Mouse (Mus musculus): ENCODE measurements around the gene Tpcn1. TPM values are rescaled to one million over a fixed set of nuclear protein-coding genes. Genes with fewer than 3 reads are reported as not detected.

Tpcn1 gene
- 11.5 TPM for polyA plus RNA-seq (2015; fragmentation: Illumina TruSeq; extraction: RNeasy Lipid Tissue Mini Kit (QIAGEN cat#74804); ENCODE audit: insufficient read depth, low replicate concordance)

GRCm38 (mm10) chr5:120588569-120589094 lies at the start of gene Tpcn1, which contains the start of gene Iqcd:
Tpcn1 (minus strand) TSS chr5:120588673.
Iqcd (plus strand) TSS chr5:120589016.

DNA sequence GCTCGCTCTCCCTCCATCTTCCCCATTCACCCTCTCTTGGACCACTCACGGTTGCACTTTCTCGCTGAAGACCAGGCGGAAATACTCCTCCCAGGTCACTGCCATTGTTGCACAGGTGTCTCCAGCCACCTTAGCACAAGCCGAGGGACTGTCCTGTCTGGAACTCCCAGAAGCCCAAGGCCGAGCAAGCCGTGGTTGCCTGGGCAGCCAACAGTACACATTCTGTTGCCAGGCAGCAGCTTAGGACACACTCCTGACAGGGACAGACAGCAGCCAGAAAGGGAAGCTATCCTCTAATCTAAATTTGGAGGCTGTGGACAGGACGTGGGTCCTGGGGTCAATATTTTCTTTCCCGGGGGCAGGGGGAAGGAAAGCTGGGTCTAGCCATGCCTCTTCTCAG lies 45.7 kb upstream of the Tpcn1 start, which contains the start of gene Cfap73:
Cfap73 (minus strand) TSS at position 105 of the 400 bp plus-strand sequence.

GRCm38 (mm10) chr5:120612442-120612821 lies 24.0 kb upstream of the Tpcn1 start, which contains the start of the genes Rita1 and Ddx54:
Rita1 (minus strand) TSS chr5:120612589.
Ddx54 (plus strand) TSS chr5:120612739.

GRCm38 (mm10) chr5:120510982-120511642 lies 77.4 kb downstream of the Tpcn1 start, which contains the start of gene Slc8b1:
Slc8b1 (plus strand) TSS chr5:120511168.

GRCm38 (mm10) chr5:120503144-120503795 lies 85.2 kb downstream of the Tpcn1 start, which contains the start of gene Plbd2:
Plbd2 (minus strand) TSS chr5:120503625.

Other genes starting within 250 kb of the Tpcn1 start
- gene Lhx5, start 157.0 kb downstream of the Tpcn1 start, polyA plus RNA-seq (2015; fragmentation: Illumina TruSeq; extraction: RNeasy Lipid Tissue Mini Kit (QIAGEN cat#74804); ENCODE audit: insufficient read depth, low replicate concordance), result not detected
- gene Sdsl, start 115.9 kb downstream of the Tpcn1 start, polyA plus RNA-seq (2015; fragmentation: Illumina TruSeq; extraction: RNeasy Lipid Tissue Mini Kit (QIAGEN cat#74804); ENCODE audit: insufficient read depth, low replicate concordance), result not detected
- gene Sds, start 112.1 kb downstream of the Tpcn1 start, polyA plus RNA-seq (2015; fragmentation: Illumina TruSeq; extraction: RNeasy Lipid Tissue Mini Kit (QIAGEN cat#74804); ENCODE audit: insufficient read depth, low replicate concordance), result not detected
- 10.3 TPM for gene Plbd2, start 85.0 kb downstream of the Tpcn1 start, polyA plus RNA-seq (2015; fragmentation: Illumina TruSeq; extraction: RNeasy Lipid Tissue Mini Kit (QIAGEN cat#74804); ENCODE audit: insufficient read depth, low replicate concordance)
- gene Slc8b1, start 77.5 kb downstream of the Tpcn1 start, polyA plus RNA-seq (2015; fragmentation: Illumina TruSeq; extraction: RNeasy Lipid Tissue Mini Kit (QIAGEN cat#74804); ENCODE audit: insufficient read depth, low replicate concordance), result 26.0 TPM
- 0.39 TPM for gene Iqcd, start 343 bp upstream of the Tpcn1 start, polyA plus RNA-seq (2015; fragmentation: Illumina TruSeq; extraction: RNeasy Lipid Tissue Mini Kit (QIAGEN cat#74804); ENCODE audit: insufficient read depth, low replicate concordance)
- 2.0 TPM for gene Rita1, start 23.9 kb upstream of the Tpcn1 start, polyA plus RNA-seq (2015; fragmentation: Illumina TruSeq; extraction: RNeasy Lipid Tissue Mini Kit (QIAGEN cat#74804); ENCODE audit: insufficient read depth, low replicate concordance)
- gene Ddx54, start 24.1 kb upstream of the Tpcn1 start, polyA plus RNA-seq (2015; fragmentation: Illumina TruSeq; extraction: RNeasy Lipid Tissue Mini Kit (QIAGEN cat#74804); ENCODE audit: insufficient read depth, low replicate concordance), result 15.6 TPM
- gene Cfap73, start 45.6 kb upstream of the Tpcn1 start, polyA plus RNA-seq (2015; fragmentation: Illumina TruSeq; extraction: RNeasy Lipid Tissue Mini Kit (QIAGEN cat#74804); ENCODE audit: insufficient read depth, low replicate concordance), result not detected
- gene Rasal1, start 60.1 kb upstream of the Tpcn1 start, polyA plus RNA-seq (2015; fragmentation: Illumina TruSeq; extraction: RNeasy Lipid Tissue Mini Kit (QIAGEN cat#74804); ENCODE audit: insufficient read depth, low replicate concordance), result 3.3 TPM
- gene Dtx1, start 123.3 kb upstream of the Tpcn1 start, polyA plus RNA-seq (2015; fragmentation: Illumina TruSeq; extraction: RNeasy Lipid Tissue Mini Kit (QIAGEN cat#74804); ENCODE audit: insufficient read depth, low replicate concordance), result 55.9 TPM
- gene Oas2, start 161.2 kb upstream of the Tpcn1 start, polyA plus RNA-seq (2015; fragmentation: Illumina TruSeq; extraction: RNeasy Lipid Tissue Mini Kit (QIAGEN cat#74804); ENCODE audit: insufficient read depth, low replicate concordance), result 14.9 TPM
- 7.4 TPM for gene Oas3, start 189.0 kb upstream of the Tpcn1 start, polyA plus RNA-seq (2015; fragmentation: Illumina TruSeq; extraction: RNeasy Lipid Tissue Mini Kit (QIAGEN cat#74804); ENCODE audit: insufficient read depth, low replicate concordance)
- gene Oas1e, start 206.9 kb upstream of the Tpcn1 start, polyA plus RNA-seq (2015; fragmentation: Illumina TruSeq; extraction: RNeasy Lipid Tissue Mini Kit (QIAGEN cat#74804); ENCODE audit: insufficient read depth, low replicate concordance), result 0.21 TPM
- gene Oas1c, start 223.8 kb upstream of the Tpcn1 start, polyA plus RNA-seq (2015; fragmentation: Illumina TruSeq; extraction: RNeasy Lipid Tissue Mini Kit (QIAGEN cat#74804); ENCODE audit: insufficient read depth, low replicate concordance), result 15.3 TPM

All from spleen, adult 10 weeks (tissue).